Mouse (Mus musculus): ENCODE data around the gene Gm20696.

DNA sequence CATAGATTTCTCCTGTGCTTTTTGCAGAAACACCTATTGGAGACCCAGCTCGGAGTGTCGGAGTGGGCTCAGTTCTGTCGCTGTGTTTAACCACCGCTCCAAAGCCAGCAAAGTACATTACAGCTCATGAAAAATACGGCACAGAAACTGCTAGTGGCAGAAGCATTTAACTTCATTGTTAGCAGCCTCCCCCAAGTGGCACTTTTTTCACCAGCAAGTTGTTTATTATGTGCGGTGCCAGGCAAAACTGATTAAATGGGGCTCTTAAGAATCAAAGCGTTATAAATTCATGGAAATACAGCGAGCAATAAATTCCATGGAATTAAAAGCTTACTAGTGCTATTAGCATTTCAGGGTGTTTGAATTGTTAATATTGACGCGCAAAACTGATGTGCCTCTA, 433.2 kb downstream of the Gm20696 start:
- TF ChIP-seq CTCF (IDR thresholded peaks at IDR 0.05; ENCODE audit: low read depth, low read length): no peak
- TF ChIP-seq POLR2A (IDR thresholded peaks at IDR 0.05; ENCODE audit: borderline replicate concordance, low read depth, low read length): no peak

Measured in bone marrow macrophage, adult 2 months (primary cell).